Mouse (Mus musculus): ENCODE measurements around the gene Pmvk. TPM values are rescaled to one million over a fixed set of nuclear protein-coding genes. Genes with fewer than 3 reads are reported as not detected.
A peak's percentile ranks its signal among the peaks of the same experiment; 100 is the strongest.

Gene Pmvk
- polyA plus RNA-seq, 1 experiment from 2014 or later = 62.5 TPM

DNA sequence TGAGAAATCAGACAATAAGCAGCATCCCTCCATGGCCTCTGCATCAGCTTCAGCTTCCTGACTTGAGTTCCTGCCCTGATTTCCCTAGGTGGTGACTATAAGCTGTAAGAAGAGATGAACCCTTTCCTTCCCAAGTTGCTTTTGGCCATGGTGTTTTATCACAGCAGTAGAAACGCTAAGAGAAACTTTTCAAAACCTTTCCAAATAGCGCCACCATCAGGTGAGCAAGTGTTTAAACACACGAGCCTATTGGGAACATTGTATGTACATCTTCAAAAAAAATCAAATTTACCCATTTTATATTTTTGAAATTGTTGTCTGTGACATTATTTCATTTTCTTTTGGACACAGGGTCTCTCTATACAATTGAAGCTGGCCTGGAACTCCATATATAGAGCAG, 42.0 kb downstream of the Pmvk start:
- H3K36me3 ChIP-seq (ENCODE audit: control insufficient read depth, insufficient read depth, low read length) = no peaks in the 10 kb centered on the region
- H3K4me2 ChIP-seq (ENCODE audit: low read depth, low read length, severe bottlenecking) = no peak overlapping the region
- DNase-seq (ENCODE audit: low spot score) (no peak), ATAC-seq (replicated peaks; ENCODE audit: low FRiP score) (no peak)
- no peaks in the 10 kb centered on the region for H3K4me1 ChIP-seq (replicated peaks; ENCODE audit: control insufficient read depth, insufficient read depth, low read length)
- 72% methylated on average over 3 of the region's 3 CpGs for WGBS
- no peaks in the 10 kb centered on the region for H3K9me3 ChIP-seq (ENCODE audit: control insufficient read depth, low read length)
- H3K27ac ChIP-seq (ENCODE audit: low read depth, low read length) = no peak overlapping the region
- H3K9ac ChIP-seq (ENCODE audit: low read length) = no peak overlapping the region
- no peak overlapping the region for H3K4me3 ChIP-seq (ENCODE audit: low read depth, low read length)
- H3K27me3 ChIP-seq (ENCODE audit: control insufficient read depth, insufficient read depth, low read length) = no peaks in the 10 kb centered on the region

DNA sequence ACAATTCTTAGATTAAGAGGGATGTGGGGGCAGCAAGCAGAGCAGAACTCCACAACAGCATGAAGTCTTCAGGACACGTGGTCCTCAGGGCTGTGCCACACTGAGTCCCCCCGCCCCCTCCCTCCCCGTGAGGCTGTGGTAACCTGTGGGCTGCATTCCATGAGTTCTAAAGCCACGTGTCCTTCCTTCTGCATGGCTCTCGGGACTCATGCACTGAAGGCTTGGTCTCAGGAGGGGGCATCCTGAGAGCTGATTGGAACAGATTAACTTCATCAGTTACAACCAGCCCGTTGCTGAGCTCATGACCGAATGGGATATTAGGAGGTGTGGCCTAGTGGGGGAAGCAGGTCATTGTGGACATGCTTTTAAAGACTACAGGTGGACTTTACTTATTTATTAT, 45.4 kb downstream of the Pmvk start:
- Histone ChIP-seq H3K4me2 (ENCODE audit: low read depth, low read length, severe bottlenecking) (no peak overlapping the region), H3K36me3 (ENCODE audit: control insufficient read depth, insufficient read depth, low read length) (no peaks in the 10 kb centered on the region), H3K27me3 (ENCODE audit: control insufficient read depth, insufficient read depth, low read length) (no peaks in the 10 kb centered on the region), H3K9me3 (ENCODE audit: control insufficient read depth, low read length) (no peaks in the 10 kb centered on the region), H3K27ac (ENCODE audit: low read depth, low read length) (no peak overlapping the region), H3K4me3 (ENCODE audit: low read depth, low read length) (no peak overlapping the region), H3K9ac (ENCODE audit: low read length) (no peak overlapping the region), H3K4me1 (replicated peaks; ENCODE audit: control insufficient read depth, insufficient read depth, low read length) (no peaks in the 10 kb centered on the region)
- ATAC-seq (replicated peaks; ENCODE audit: low FRiP score) (no peak), DNase-seq (ENCODE audit: low spot score) (no peak)
- WGBS = 46% methylated on average over 7 of the region's 7 CpGs

DNA sequence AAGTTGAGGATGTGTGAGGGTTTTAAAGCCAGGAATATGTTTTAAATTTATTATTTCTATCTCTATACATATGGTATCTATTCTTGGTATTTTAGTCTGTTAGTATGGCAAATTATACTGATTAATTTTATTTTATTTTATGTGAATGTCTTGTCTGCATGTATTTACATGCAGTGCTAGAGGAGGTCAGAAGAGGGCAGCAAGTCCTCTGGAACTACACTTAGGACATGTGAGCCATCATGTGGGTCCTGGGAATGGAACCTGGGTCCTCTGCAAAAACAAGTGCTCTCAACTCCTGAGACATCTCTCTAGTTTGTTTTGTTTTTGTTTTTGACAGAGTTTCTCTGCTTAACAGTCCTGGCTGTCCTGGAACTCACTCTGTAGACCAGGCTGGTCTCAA, 47.1 kb downstream of the Pmvk start:
- H3K4me3 ChIP-seq (ENCODE audit: low read depth, low read length) = no peak overlapping the region
- no peak overlapping the region for H3K9ac ChIP-seq (ENCODE audit: low read length)
- no peaks in the 10 kb centered on the region for H3K36me3 ChIP-seq (ENCODE audit: control insufficient read depth, insufficient read depth, low read length)
- H3K4me1 ChIP-seq (replicated peaks; ENCODE audit: control insufficient read depth, insufficient read depth, low read length) = no peaks in the 10 kb centered on the region
- H3K27ac ChIP-seq (ENCODE audit: low read depth, low read length) = no peak overlapping the region
- no peaks in the 10 kb centered on the region for H3K9me3 ChIP-seq (ENCODE audit: control insufficient read depth, low read length)
- H3K4me2 ChIP-seq (ENCODE audit: low read depth, low read length, severe bottlenecking) = no peak overlapping the region
- DNase-seq (ENCODE audit: low spot score) (no peak), ATAC-seq (replicated peaks; ENCODE audit: low FRiP score) (no peak)
- no peaks in the 10 kb centered on the region for H3K27me3 ChIP-seq (ENCODE audit: control insufficient read depth, insufficient read depth, low read length)

DNA sequence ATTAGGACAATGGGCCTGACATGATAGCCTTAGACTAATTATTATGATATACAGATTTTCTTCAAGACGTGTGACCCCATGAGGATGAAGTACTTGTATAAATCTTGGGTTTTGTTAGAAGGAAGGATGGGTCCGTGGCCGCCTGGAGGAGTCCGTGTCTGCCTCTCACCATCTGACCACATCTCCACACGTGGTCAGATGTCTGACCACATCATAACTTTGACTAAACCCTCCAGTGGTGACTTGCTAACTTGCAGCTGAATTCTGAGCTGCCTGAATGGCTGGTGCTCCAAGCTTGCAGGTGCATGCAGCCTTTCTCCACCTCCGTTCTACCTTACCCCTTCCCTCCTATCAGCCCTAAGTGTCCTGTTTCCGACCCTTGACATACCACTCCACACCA, 48.2 kb downstream of the Pmvk start:
- no peak overlapping the region for H3K4me2 ChIP-seq (ENCODE audit: low read depth, low read length, severe bottlenecking)
- H3K4me1 ChIP-seq (replicated peaks; ENCODE audit: control insufficient read depth, insufficient read depth, low read length) = no peaks in the 10 kb centered on the region
- H3K27me3 ChIP-seq (ENCODE audit: control insufficient read depth, insufficient read depth, low read length) = no peaks in the 10 kb centered on the region
- DNase-seq (ENCODE audit: low spot score) (no peak), ATAC-seq (replicated peaks; ENCODE audit: low FRiP score) (no peak)
- H3K9ac ChIP-seq (ENCODE audit: low read length) = no peak overlapping the region
- no peak overlapping the region for H3K27ac ChIP-seq (ENCODE audit: low read depth, low read length)
- WGBS = 79% methylated on average over 7 of the region's 7 CpGs
- no peaks in the 10 kb centered on the region for H3K36me3 ChIP-seq (ENCODE audit: control insufficient read depth, insufficient read depth, low read length)
- H3K4me3 ChIP-seq (ENCODE audit: low read depth, low read length) = no peak overlapping the region
- H3K9me3 ChIP-seq (ENCODE audit: control insufficient read depth, low read length) = no peaks in the 10 kb centered on the region

DNA sequence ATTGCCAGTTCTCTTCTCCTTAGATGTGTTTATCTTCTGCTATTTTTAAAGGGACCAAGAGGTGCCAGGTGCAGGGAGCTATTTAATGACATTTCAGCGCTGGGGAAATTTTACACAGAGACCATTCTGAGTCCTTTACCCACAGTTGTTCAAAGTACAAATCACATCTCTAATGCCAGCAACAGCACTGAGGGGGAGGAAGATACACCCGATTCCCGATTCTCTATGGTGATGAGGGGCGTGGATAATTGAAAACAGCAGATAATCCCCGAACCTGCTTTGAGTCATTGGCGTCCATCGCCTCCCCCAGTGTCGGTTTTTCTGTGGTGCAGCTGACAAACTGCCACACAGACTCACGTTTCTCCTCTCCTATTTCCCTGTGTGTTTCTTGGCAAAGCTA, 53.7 kb downstream of the Pmvk start:
- 0 out of 2 replicates have a peak, but pooled peaks cover 3% of the 10 kb centered on the region for H3K4me1 ChIP-seq (replicated peaks; ENCODE audit: control insufficient read depth, insufficient read depth, low read length)
- DNase-seq (ENCODE audit: low spot score) = no peak
- H3K4me2 ChIP-seq (ENCODE audit: low read depth, low read length, severe bottlenecking) = no peak overlapping the region
- WGBS = 28% methylated on average over 9 of the region's 9 CpGs
- H3K4me3 ChIP-seq (ENCODE audit: low read depth, low read length) = no peak overlapping the region
- no peak overlapping the region for H3K9ac ChIP-seq (ENCODE audit: low read length)
- no peaks in the 10 kb centered on the region for H3K9me3 ChIP-seq (ENCODE audit: control insufficient read depth, low read length)
- H3K27ac ChIP-seq (ENCODE audit: low read depth, low read length) = no peak overlapping the region
- no peaks in the 10 kb centered on the region; the same call in 1 of the 2 replicates for H3K27me3 ChIP-seq (ENCODE audit: control insufficient read depth, insufficient read depth, low read length)
- H3K36me3 ChIP-seq (ENCODE audit: control insufficient read depth, insufficient read depth, low read length) = no peaks in the 10 kb centered on the region
- ATAC-seq (replicated peaks; ENCODE audit: low FRiP score) = no peak

DNA sequence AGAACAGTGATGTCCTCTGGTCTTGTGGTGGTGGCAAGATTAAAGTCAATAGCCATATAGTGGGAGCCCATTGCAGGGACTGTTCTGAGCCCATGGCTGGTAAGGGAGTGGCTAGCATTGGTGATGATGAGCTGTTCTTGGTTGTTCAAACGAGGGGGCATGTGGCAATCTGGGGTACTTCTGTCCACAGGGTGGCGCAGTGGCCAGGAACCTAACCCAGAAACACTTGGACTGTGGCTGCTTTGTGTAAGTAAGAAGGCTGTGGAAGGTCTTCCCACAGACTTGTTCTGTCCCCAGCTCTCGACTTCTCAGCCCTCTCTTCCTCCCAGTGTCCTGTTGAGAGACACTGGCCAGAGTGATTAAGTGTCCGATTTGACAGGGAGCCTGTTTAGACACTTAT, 56.6 kb downstream of the Pmvk start:
- H3K27me3 ChIP-seq (ENCODE audit: control insufficient read depth, insufficient read depth, low read length) = no peaks in the 10 kb centered on the region; the same call in 1 of the 2 replicates
- peak; percentile 53; the same call in 1 of the 2 replicates for ATAC-seq (replicated peaks; ENCODE audit: low FRiP score)
- H3K4me1 ChIP-seq (replicated peaks; ENCODE audit: control insufficient read depth, insufficient read depth, low read length) = 0 out of 2 replicates have a peak, but pooled peaks cover 3% of the 10 kb centered on the region
- no peaks in the 10 kb centered on the region for H3K36me3 ChIP-seq (ENCODE audit: control insufficient read depth, insufficient read depth, low read length)
- no peaks in the 10 kb centered on the region for H3K9me3 ChIP-seq (ENCODE audit: control insufficient read depth, low read length)
- WGBS = 15% methylated on average over 4 of the region's 4 CpGs
- H3K4me2 ChIP-seq (ENCODE audit: low read depth, low read length, severe bottlenecking) = peak overlapping the region; percentile 42
- peak; percentile 86 for DNase-seq (ENCODE audit: low spot score)
- 0 out of 2 replicates have a peak overlapping the region, but pooled peaks have one; percentile 6 for H3K4me3 ChIP-seq (ENCODE audit: low read depth, low read length)
- H3K9ac ChIP-seq (ENCODE audit: low read length) = peak overlapping the region; percentile 14; the same call in 1 of the 2 replicates
- H3K27ac ChIP-seq (ENCODE audit: low read depth, low read length) = no peak overlapping the region

DNA sequence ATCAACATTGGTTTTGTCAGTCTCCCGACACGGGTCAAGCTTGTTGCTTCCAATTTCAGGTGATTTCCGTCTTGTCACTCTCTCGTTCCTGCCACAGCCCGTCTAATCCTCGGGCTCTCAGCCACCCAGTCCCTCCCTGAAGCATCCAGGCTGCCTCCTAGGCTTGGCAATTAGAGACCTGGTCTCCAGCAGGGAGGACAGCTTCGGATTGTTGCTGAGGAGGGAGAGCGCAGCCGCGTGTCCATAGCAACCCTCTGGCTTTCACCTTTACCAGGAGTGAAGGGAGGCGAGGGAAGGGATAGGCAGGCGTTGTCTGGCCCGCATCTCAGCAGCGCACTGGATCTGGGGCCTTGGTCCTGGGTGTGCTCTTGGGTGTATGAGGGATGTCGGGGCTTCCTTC, 57.1 kb downstream of the Pmvk start:
- H3K36me3 ChIP-seq (ENCODE audit: control insufficient read depth, insufficient read depth, low read length) = no peaks in the 10 kb centered on the region
- ATAC-seq (replicated peaks; ENCODE audit: low FRiP score) = peak; percentile 53; the same call in 1 of the 2 replicates
- H3K4me2 ChIP-seq (ENCODE audit: low read depth, low read length, severe bottlenecking) = peak overlapping the region; percentile 42
- 0 out of 2 replicates have a peak, but pooled peaks cover 3% of the 10 kb centered on the region for H3K4me1 ChIP-seq (replicated peaks; ENCODE audit: control insufficient read depth, insufficient read depth, low read length)
- H3K9me3 ChIP-seq (ENCODE audit: control insufficient read depth, low read length) = peaks cover 1% of the 10 kb centered on the region; the same call in 1 of the 2 replicates
- no peaks in the 10 kb centered on the region; the same call in 1 of the 2 replicates for H3K27me3 ChIP-seq (ENCODE audit: control insufficient read depth, insufficient read depth, low read length)
- 0 out of 2 replicates have a peak overlapping the region, but pooled peaks have one; percentile 6 for H3K4me3 ChIP-seq (ENCODE audit: low read depth, low read length)
- WGBS = 12% methylated on average over 15 of the region's 15 CpGs
- DNase-seq (ENCODE audit: low spot score) = peak; percentile 60
- peak overlapping the region; percentile 14 for H3K9ac ChIP-seq (ENCODE audit: low read length)
- no peak overlapping the region for H3K27ac ChIP-seq (ENCODE audit: low read depth, low read length)

DNA sequence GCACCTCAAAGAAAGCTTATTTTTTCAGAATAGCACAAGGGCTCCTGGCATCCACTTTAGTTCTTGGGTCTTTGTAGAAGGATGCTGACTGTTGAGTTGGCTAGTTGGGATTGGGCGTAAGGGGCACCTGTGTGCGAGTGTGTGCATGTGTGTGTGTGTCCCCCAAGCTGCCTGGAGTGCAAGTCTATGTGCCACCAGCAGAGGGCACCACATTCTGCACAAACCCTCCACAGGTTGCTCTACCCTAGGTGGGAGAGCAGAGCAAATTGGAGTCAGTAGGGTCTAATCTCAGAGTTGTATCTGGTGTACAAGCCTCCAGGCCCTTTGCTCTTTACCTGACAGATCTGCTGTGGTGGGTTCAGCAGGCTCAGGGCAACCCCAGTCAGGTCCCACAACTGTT, 57.9 kb downstream of the Pmvk start:
- no peak overlapping the region for H3K27ac ChIP-seq (ENCODE audit: low read depth, low read length)
- ATAC-seq (replicated peaks; ENCODE audit: low FRiP score) = no peak
- H3K27me3 ChIP-seq (ENCODE audit: control insufficient read depth, insufficient read depth, low read length) = no peaks in the 10 kb centered on the region; the same call in 1 of the 2 replicates
- peak; percentile 67 for DNase-seq (ENCODE audit: low spot score)
- H3K9me3 ChIP-seq (ENCODE audit: control insufficient read depth, low read length) = peaks cover 4% of the 10 kb centered on the region; the same call in 1 of the 2 replicates
- WGBS = 94% methylated on average over 2 of the region's 2 CpGs
- H3K36me3 ChIP-seq (ENCODE audit: control insufficient read depth, insufficient read depth, low read length) = no peaks in the 10 kb centered on the region
- no peak overlapping the region for H3K4me2 ChIP-seq (ENCODE audit: low read depth, low read length, severe bottlenecking)
- 0 out of 2 replicates have a peak, but pooled peaks cover 3% of the 10 kb centered on the region for H3K4me1 ChIP-seq (replicated peaks; ENCODE audit: control insufficient read depth, insufficient read depth, low read length)
- no peak overlapping the region for H3K4me3 ChIP-seq (ENCODE audit: low read depth, low read length)
- no peak overlapping the region for H3K9ac ChIP-seq (ENCODE audit: low read length)

DNA sequence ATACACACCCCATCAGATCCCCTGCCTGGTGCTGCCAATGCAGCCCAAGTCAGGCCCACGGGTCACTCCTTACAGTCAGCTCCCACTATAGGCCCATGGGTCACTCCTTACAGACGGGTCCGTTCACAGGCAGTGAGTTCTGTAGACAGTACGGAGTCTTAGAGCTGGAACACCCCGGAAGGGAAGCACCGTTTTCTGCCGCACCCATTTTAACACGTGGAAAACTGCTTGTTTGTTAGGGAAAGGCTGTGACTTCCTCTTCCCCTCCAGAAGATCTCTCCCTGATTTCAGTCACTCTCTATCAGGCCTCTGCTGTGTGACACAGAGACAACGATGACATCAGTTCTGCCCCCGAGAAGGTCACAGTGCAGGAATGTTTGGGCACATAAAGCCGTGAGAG, 61.1 kb downstream of the Pmvk start:
- ATAC-seq (replicated peaks; ENCODE audit: low FRiP score) (no peak), DNase-seq (ENCODE audit: low spot score) (no peak)
- Histone ChIP-seq H3K4me3 (ENCODE audit: low read depth, low read length) (no peak overlapping the region), H3K27ac (ENCODE audit: low read depth, low read length) (no peak overlapping the region), H3K9ac (ENCODE audit: low read length) (no peak overlapping the region), H3K4me2 (ENCODE audit: low read depth, low read length, severe bottlenecking) (no peak overlapping the region), H3K4me1 (replicated peaks; ENCODE audit: control insufficient read depth, insufficient read depth, low read length) (0 out of 2 replicates have a peak, but pooled peaks cover 3% of the 10 kb centered on the region), H3K27me3 (ENCODE audit: control insufficient read depth, insufficient read depth, low read length) (no peaks in the 10 kb centered on the region; the same call in 1 of the 2 replicates), H3K36me3 (ENCODE audit: control insufficient read depth, insufficient read depth, low read length) (no peaks in the 10 kb centered on the region), H3K9me3 (ENCODE audit: control insufficient read depth, low read length) (peaks cover 4% of the 10 kb centered on the region; the same call in 1 of the 2 replicates)
- 81% methylated on average over 11 of the region's 11 CpGs for WGBS
